Mouse (Mus musculus): ENCODE measurements around the gene Map6.

Map6 gene

DNA sequence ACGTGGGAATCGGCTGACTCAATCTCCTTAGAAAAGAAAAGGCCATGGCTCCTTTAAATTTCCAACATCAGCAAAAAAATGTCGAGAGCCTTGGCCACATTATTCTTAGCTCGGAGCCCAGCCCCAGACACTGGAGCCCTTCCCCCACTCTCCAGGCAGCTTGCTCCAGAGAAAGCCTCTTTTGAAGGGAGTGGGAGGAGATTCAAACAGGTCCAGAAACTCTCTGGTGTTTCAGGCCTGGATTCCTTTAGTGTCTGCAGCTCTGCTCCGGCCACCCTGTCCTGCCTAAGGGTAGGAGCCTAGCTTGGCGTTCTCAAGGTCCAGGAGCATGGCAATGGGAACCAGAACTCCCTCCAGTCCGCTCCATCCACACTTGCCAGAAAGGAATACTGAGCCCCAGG, 88.5 kb downstream of the Map6 start:
- no peak for DNase-seq (ENCODE audit: low read depth, low spot score)

DNA sequence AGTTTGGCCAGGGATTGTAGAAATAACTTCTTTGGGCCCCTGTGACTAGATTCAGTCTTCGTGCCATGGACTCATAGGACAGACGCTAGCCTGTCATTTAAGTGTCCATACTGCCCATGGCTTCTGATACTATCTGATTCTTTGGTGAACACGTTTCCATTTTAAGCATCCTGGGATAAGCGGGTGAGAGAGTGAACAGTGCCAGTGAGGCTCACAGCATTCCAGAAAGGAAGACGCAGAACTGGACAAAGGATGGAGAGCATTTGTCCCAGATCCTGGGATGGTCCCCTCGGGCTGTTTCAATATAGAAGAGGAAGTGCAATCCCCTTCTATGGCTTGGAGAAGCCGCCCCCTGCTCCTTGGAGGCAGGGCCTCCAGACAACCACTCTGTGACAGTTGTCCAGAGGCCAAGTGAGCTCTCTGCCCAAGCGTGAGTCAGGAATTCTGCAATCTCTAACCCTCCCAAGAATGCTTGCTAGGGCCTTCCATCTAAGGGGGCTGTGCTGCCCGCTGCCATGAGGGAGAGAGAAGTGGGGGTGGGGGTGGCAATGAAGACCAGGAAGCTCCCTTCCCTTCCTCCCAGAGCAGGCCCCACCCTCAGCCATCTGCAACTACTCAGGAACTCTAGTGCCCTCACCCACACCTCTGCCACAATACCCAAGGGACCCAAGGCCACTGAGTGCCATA, 89.1 kb downstream of the Map6 start:
- DNase-seq (ENCODE audit: low read depth, low spot score), result no peak

DNA sequence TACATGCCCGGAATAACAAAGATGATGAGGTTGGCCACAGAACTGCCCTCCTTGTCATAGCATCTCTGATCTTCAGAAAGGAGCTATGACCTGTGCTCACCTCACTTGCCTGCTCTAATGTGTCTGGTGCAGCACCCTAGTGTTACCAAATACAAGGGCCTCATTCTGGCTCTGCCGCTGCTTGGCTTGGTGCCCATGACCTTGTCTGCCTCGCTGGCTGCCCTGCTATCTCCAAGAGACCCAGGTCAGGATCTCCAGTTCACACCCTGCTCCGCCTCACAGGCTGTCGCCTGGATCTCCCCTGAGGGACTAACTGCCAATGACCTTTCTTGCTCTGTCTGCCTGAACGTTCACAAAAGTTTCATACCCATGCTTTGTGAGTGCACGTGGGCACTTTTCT, 90.0 kb downstream of the Map6 start:
- DNase-seq (ENCODE audit: low read depth, low spot score), result no peak

DNA sequence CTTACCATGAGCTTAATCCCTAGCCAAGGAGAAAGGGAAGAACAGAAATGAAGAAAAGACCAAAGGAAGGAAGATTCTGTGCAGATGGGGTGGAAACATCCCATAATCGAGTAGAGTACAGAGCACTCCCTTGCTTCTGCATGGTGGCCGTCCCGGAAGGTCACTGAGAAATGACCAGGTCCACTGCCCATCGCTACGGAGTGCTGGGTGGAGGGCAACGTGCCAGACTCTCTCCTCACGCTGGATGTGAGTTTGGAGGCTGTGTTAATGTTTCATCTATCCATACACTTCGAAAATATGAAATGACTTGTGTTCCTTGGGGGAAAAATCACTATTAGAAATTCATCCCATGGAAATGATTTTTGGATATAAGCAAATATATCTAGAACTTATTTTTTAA, 91.1 kb downstream of the Map6 start:
- DNase-seq (ENCODE audit: low read depth, low spot score), result no peak

DNA sequence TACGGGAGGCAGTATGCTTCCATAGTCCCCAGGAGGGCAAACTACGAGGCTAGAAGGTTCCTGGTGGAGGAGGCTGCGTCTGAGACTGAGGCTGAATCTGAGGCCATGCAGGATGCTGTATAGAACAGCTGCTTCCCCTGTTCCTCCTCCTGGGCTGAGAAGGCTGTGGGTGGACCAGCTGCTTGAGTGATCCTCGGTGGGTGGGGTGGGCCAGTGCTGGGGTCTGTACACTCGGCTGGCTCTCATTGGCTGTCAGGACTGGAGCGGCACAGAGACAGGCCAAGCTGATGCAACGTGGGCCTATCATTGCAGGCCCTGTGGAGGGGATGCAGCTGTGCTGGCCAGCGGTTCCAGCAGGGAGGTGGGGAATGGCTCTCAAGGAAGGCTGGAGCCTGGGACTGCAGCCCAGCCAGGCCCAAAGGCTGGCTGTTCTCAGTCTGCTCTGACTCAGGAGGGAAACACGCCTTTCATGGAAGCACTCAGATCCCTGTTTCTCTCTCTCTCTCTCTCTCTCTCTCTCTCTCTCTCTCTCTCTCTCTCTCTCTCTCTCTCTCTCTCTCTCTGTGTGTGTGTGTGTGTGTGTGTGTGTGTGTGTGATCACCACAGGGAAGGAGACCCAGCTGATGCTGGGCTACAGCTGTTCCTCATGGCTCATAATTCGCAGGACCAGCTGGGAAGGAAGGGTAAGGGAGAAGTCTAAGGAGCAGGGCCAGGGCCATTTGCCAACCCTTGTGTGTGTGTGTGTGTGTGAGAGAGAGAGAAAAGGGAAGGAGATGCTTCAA, 93.0 kb downstream of the Map6 start:
- DNase-seq (ENCODE audit: low read depth, low spot score), result no peak

DNA sequence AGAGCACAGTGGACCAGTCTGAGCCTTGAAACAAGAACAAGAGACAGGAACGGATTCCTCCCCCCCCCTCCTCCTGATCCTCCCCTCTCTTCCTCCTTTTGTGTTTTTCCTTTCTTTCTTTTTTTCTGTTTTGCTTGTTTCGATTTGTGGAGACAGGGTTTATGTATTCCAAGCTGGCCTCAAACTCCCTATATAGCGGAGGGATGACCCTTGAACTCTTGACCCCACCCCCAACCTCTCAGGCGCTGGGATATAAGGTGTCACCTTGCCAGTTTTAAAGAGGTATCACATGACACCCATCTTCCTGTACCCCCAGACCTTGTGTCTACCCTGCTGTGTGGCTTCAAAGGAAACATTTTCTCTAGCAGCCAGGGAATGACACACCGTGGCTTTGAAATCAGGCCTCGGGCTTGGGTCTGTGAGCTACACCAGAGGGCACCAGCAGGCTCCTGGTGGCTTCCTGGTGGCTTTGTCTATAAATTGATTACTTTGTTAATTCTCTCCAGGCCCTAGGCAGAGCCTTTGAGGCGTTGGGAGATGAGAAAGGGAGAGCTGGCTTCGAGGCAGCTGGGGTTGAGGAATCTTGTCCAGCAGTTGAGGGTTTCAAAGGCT, 93.7 kb downstream of the Map6 start:
- DNase-seq (ENCODE audit: low read depth, low spot score), result no peak

DNA sequence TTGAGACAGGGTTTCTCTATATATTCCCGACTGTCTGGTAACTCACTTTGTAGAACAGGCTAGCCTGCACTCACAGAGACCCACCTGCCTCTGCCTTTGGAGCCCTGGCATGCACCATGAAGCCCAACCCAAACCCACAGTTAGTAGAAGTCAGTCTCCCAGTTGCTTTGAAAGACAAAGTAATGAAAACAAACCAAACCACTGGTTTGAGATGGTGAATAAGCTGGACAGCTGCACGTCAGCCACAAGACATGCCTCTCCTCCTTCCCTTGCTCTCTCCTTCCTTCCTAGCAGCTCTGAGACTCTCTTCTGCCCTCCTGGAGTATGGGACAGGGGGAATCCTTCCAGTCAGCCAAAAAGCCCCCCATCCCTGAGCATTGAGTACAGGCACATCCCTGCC, 94.9 kb downstream of the Map6 start:
- DNase-seq (ENCODE audit: low read depth, low spot score), result no peak

DNA sequence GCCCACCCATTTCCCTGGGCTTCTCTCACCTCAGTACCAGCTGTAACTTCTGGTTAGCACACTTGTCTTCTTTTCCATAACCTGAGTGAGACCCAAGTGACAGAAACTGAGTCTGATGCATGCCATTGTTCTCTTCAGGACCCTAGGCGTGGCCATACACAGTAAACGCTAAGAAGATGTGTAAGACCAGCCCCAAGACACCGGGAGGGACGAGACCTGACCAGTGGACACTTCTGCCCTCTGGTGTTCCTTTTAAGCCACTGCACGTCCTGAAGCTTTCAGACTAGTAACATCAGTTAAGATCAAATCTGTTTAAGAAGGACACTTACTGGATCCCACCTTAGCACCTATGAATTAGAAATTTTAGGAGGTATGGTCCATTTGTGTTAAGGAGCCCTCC, 97.8 kb downstream of the Map6 start:
- peak; percentile 49 for DNase-seq (ENCODE audit: low read depth, low spot score)

DNA sequence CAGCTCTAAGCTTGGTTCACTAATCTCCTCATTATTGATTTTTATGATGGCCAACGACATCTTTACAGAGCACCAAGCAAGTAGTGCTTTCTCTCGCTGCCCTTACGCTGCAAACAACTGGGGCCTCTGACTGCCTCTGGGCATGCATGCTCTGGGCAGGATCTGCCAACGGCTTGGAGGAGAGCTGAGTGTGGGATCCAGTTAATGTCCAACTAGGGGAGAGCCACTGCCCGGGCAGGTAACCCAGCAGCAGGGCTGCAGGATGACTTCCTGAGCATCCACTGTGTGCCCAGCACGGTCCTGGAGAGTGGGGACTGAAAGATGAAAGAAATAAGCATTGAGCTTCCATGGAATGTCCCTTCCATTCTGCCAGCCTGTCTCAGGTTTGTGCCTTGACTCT, 99.5 kb downstream of the Map6 start:
- DNase-seq (ENCODE audit: low read depth, low spot score), result no peak

DNA sequence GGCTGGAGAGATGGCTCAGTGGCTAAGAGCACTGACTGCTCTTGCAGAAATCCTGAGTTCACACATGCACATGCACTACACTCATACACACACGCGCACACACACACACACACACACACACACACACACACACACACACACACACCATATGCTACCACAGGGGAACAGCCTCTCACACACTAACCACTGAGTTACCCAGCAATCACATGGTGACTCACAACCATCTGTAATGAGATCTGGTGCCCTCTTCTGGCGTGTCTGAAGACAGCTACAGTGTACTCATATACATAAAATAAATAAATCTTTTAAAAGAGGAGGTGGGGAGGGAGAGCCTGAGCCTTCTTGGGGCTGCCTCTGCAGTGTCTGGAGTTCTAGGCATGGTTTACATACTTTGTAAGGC, 107.1 kb downstream of the Map6 start:
- peak; percentile 26 for DNase-seq (ENCODE audit: low read depth, low spot score)

DNA sequence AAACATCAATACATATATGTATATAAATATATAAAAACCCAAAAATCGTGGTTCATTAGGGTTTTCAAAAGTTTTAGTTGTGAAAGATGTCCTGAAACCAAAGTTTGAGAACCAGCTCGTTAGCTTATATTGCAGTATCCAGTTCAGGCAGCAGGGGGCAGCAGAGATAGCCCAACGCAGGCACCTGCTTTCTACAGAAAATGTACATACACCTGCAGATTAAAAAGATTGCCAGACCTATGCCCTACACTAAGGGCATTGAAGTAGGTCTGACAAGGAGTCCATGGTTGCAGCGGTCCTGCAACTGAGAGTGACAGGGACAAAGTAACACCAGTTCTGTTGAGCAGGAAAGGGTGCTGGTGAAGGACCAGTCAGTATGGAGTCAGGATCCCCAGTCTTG, 108.2 kb downstream of the Map6 start:
- DNase-seq (ENCODE audit: low read depth, low spot score), result peak; percentile 79

DNA sequence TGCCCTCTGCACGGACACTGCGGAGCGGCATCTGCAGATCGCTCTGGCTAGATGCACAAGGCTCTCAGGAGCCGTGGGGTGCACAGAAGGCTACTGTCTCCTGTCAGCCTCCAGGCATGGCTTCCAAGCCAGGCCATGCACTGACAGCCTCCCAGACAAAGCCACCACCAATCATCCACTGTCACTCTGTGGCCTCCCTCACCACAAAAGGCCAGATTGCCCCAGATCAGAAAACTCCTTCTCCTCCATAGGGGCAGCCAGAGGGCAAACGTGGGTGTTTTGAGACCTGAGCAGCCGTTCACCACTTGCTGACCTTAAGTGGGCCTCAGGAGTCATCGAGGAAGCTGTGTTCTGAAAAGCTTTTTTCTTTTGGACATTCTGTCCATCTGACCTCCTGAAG, 111.6 kb downstream of the Map6 start:
- no peak for DNase-seq (ENCODE audit: low read depth, low spot score)

DNA sequence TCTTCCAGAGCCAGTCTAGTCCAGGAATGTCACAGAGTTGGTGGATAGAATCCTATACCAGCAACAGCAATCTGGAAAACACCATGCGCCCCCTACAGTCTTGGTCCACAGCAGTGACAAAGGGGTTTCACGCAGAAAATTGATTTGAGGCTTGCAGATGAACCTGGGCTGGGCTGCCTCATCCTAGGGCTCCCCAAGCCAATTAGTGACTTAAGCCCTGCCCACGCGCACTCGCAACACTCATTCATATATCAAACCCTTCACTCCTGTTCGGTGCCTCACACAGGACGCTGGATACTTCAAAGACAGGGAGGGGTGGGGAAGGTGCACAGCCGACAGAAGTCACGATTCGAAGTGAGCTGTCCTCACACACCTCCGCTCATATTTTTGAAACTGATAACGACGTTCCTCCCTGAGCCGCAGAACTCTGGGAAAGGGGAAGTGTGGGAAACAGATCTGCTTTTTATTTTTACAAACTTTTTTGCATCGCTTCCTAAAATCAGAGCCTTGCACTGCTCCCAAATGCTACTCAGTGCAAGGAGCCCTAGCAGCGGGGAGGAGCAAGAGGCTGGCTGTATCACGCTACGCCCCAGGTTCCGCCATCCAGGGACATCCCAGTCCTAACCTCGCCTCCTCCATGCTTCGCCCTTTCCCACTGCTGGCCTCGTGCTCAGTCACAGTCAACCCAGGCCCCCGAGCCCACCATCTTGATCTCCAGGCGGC, 113.4 kb downstream of the Map6 start:
- peak; percentile 56 for DNase-seq (ENCODE audit: low read depth, low spot score)

DNA sequence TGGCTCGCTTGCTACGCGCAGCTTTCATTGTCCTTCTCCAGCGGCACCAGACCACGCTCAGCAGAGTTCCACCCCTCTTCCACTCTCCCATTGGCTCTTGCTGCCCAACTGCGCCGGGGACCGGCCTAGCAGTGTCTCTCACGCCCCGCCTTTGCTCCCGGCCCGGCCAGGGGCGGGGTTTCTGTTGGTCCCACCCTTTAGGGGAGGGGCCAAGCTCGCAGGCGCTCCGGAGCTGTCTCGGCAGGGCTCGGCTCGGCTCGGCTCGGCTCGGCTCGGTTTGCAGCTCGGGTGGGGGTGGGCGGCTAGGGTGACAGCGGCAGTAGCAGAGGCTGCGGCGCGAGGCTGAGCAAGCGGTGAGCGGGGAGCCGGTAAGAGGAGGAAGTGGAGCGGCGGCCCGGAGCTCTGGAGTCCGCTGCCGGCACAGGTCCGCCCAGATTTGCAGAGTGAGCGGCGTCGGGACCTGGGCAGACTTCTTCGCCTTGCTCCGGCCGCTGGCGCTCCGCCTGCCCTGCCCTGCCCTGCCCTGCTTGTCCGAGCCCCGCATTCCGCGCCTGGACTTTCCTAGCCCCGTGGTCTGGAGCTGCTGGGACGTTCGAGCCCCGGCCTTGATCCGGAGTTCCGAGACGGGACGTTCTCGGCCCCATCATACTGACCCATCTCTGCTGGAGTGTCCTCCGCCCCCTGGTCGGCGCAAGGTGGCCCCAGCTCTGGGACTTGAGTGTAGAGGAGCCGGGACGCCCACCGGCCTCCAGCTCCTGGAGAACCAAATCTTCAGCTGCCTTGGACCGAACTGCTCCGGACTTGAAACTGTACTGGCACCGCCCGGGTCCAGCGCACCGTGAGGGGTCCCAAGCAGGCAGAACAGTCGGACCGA, 114.2 kb downstream of the Map6 start, which contains the start of gene Gdpd5:
TSS of gene Gdpd5 (plus strand) at position 201 of the 874 bp plus-strand sequence.
- DNase-seq (ENCODE audit: low read depth, low spot score), result peak; percentile 98

DNA sequence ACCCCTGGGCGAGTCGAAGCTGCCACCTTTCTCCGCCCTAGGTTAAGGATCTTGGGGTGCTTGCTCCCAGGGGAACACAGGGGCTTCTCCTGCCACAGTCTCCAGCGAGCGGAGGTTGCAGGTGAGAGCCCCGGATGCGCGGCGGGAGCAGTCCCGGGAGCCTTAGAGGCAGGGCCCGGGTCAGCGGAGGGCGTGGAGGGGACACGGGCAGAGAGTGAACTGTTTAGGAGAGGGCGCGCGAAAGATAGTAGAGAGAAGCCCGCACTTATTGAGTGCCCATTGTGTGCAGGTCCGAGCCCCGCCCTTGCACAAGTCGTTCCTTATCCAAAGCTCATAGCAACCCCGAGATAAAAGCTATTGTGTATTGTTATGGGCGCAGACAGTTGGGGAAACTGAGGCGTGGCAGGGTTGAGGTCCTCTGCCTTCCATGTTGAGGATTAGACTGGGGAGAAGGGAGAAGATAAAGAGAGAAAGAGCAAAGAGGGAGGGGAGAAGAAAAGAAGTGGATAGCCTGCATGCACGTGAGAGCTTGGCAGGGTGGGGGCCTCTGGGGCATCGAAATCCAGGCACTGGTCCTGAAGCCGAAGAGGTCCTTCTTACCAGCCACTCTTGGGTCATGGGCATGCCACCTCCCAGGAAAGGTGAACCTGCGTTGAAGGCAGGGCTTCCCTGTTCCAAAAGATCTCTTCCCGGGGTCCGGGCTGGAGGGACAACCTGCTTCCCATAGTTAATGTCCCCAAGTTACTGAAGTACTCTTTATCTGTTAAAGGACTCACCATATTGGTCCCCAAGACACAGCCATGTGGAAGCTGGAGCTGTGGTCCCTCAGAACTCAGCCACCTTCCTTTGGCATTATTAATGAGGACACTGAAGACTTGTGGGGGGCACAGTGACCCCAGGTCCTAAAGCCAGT, 115.1 kb downstream of the Map6 start:
- DNase-seq (ENCODE audit: low read depth, low spot score), result no peak

DNA sequence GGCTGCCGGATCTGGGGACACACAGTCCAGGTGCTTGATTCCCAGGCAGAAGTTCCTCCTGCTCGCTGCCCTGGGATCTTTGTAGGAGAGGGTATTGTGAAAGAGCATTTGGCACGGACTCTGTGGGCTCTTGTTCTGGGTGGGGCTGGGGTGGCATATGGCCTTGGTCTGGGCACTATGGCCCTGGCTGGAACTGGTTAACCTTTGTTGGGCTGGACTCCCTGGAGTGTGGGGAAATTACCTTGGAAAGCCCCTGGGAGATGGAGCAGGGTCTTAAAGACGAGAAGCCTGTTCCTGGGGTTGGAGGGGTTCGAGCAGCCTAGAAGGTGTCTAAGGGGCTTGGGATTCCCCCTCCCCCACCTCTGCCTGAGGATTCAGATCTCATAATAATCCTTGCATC, 116.0 kb downstream of the Map6 start:
- no peak for DNase-seq (ENCODE audit: low read depth, low spot score)

DNA sequence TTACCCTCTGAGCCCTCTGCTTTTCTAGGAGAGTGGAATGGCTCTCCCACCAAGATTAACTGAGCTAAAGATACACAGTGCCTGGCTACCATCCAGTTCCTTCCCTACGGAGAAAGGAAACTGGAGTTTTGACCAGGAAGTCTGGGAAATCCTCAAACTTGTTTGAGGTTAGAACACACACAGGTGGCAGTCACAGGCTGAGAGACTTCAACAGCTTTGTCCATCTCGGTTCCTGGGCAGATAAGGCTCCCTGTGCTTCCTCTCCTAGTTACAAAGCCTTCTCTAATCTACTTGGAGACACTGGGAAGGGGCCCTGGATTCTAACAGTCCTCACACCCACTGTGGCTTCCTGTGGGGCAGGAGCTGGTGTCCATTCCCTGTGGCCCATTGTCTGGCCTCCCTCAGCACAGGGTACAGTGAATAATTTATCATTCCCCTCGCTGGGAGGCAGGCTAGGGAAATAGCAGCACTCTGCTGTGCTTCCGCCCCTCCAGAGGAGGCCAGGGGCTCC, 116.9 kb downstream of the Map6 start:
- DNase-seq (ENCODE audit: low read depth, low spot score), result no peak

DNA sequence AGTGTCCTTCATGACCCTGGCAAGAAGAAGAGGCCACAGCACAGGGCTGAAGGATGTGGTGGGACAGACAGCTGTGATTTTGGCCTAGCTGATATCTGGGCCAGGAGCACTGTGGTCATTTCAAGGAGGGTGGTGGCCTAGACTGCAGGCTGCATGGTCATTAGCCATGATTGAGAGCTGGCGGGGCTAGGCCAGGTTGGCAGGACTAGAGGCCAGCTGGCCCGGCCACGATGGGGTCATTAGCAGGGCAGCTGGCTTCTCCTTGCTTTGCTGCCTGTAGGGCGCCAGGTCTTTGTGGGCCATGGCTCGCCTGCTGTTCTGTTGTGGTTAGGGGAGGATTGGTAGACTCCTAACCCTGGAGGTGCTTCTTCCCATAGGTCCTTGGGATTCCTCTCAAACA, 118.8 kb downstream of the Map6 start:
- DNase-seq (ENCODE audit: low read depth, low spot score), result no peak
